Mouse (Mus musculus) megakaryocyte-erythroid progenitor cell, adult 5-6 weeks (primary cell): Measurements from ENCODE around the gene Shld2. TPM values are rescaled to one million over a fixed set of nuclear protein-coding genes. Genes with fewer than 3 reads are reported as not detected.

ENCODE experiments used
- ATAC-seq: replicated peaks from 2 replicates; pipeline ENCODE4 v1.8.0; 2016; ENCODE audit warnings: mild to moderate bottlenecking, inconsistent platforms; ENCODE audit not compliant: severe bottlenecking, poor library complexity, low FRiP score, low TSS enrichment
- total RNA-seq, 2 experiments: library from RNA; stranded (forward) in 1 of 2; stranded (reverse) in 1 of 2; fragments of 200-1000, 215-1000 nt in 1 of 2; fragments of >200 nt in 1 of 2; fragmentation: Nextera tagmentation in 1 of 2; gene quantifications; 2 replicates each; pipeline ENCODE4 v1.2.3; 2014 to 2017

Gene Shld2
- total RNA-seq (2014; fragmentation: Nextera tagmentation) (8.0 and 9.1 TPM in 2 replicates), total RNA-seq (2017) (17.1 and 18.0 TPM in 2 replicates)

DNA sequence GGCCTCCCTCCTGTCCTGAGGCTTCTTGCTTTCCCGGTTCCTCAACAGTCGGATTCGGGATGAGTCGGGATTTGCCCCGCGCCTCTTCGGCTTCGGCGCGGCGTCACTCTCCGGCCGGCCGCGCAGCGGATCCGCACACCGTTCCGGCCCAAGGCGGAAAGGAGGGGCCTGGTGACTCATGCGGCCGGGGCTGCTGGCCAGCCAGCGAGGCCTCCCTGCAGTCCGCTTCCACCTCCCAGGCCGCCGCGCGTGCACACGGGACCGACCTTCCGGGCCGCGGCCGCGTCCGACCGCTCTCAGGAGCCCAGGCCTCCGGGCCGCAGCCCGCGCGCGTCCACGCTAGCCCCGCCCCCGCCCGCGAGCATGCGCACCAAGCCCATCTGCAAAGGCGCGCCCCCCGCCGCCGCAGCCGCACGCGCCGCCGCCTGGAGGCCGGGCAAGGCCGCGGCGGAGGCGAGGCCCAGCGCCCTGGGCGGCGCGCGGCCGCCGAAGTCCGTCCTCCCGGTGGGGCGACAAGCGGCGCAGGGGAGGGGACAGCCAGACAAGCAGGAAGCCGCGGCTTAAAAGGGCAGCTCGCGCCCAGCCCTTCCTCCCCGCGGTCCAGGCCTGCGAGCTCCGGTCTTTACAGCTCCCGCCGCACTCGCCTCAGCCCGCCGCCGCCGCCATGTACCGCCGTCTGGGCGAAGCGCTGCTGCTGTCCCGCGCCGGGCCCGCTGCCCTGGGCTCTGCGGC lies at the start of gene Shld2, which contains the start of gene Glud1:
Gene Shld2 (minus strand): TSS at position 260 of the 732 bp plus-strand sequence.
Gene Glud1 (plus strand): TSS at position 494 of the 732 bp plus-strand sequence.
- peak; percentile 87 for ATAC-seq

DNA sequence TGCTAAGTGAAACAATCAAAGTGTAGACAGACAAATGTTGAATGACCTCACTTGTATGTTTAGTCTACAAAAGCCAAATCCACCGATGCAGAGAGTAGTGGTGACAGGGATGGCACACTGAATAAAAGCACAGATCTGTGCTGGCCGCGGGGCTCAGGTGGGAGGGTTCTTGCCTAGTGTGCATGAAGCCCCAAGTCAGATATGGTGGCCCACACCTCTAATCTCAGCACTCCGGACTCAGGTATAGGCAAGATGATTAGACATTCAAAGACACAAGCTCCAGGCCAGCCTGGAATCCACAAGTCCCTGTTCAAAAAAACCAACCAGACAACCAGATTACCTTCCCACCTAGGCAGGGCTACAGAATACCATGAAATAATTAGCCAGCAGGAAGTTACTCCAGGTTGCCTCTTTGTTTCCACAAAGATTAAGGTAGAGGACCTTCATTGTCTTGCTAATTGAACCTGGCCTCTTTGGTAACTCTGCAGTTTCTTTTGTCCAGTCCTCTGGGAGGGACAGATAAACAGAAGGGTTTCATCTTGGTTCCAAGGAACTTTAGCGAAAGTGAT lies 49.5 kb upstream of the Shld2 start:
- ATAC-seq, result no peak

DNA sequence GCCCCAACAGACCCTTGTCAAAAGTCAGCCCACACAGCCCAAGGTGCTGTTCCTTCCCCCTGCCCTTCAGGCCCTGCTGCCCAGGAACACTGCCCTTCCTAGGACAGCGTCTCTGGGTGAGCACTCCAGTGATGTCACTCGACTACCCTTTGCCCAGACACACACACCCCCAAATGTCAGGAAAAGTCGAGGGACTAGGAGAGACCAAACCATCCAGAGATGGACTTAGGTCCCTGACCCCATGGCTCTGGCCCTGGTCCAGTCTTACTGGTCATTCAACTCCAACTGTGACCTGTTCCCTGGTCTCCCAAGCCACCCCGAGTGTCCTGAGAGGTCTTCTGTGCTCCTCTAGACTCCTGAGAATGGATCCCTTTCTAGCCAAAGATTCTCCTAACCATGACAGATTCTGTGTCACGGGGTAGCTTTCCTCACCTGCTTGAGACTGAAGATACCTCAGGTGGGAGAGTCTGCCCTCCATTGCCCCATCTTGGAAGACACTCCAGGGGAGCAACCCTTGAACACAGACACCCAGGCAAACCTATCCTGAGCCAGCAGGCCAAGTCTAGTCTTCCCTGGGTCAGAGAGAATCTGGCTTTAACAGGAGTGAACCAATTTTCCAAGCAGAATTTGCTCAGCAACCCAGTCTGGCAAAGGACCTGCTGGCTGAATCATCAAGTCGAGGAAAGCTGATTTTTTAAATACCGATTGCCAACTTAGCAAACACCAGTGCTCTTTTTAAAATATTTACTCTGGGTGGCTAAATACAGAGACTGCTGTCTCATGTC lies 47.6 kb upstream of the Shld2 start:
- ATAC-seq, result no peak

DNA sequence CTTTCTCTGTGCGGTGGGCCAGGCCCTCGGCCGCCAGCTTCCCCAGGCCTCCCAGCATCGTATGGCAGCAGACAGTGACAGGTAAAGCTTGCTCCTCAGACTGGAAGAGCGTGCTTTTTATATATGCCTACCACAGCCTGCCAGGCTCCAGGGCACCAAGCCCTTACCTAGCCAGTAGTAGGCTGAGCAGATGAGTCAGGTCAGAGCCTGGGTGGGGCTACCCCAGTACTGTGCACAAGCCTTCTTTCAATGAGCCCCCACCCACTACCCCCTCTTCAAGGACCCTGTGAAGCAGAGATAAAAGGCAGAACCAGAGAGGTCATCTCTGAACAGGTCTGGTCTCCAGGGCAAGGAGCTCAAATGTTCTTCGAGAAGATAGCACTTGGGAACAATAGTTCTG lies 45.0 kb upstream of the Shld2 start, which contains the start of gene Fam25c:
Gene Fam25c (minus strand): TSS at position 133 of the 400 bp plus-strand sequence.
- ATAC-seq, result no peak

DNA sequence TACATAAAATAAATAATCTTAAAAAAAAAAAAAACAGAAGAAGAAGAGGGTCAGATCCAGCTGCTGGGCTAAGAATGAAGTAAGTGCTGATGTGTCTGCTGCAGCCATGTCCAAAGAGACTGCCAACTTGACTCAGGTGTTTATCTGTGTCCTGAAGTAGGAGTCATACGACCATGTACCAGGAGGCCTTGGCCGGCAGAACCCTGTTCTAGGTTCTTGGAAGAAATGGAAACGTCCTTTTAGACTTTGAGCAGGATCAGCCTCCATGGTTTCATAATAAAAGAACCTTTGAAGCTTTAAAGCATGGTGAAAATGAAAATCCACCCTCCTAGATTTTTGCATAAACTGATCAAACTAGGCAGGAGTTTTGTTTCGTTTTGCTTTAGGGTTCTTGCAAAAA lies 44.2 kb upstream of the Shld2 start:
- no peak for ATAC-seq

DNA sequence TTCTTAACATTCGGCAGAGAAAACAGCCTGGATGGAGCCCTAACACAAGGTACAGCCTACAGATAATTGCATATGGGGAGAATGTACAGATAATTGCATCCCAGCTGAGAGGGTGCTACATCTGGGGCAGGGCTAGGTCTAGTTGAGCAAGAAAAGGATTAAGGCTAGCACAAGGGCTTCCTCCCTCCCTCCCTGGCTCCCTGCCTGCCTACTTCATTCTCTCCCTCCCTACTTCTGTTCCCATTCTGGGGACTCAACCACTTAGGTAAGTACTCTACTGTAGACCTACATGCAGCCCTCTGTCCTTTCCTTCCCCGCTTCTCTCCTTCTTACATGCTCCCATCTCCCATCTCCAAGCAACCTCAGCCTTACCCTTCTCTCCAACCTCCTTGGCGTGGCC lies 43.0 kb upstream of the Shld2 start:
- ATAC-seq, result no peak

DNA sequence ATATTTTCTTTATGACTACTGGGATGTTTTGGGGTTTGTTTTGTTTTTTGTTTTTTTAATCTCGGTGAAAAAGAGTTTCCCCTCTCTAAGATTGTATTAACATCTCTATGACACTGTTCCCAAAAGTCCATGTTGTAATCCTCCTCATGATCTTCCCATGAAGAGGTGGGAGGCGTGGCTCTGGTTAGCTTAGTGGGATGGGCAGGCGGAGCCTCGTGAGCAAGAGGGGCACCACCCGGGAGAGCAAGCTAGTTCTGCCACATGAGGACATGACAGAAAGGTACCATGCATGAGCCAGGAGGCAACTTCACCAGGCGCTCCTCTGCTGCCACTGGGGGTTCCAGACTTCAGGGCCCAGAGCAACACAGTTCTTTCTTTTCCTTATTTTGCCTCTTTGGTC lies 42.2 kb upstream of the Shld2 start:
- no peak for ATAC-seq

DNA sequence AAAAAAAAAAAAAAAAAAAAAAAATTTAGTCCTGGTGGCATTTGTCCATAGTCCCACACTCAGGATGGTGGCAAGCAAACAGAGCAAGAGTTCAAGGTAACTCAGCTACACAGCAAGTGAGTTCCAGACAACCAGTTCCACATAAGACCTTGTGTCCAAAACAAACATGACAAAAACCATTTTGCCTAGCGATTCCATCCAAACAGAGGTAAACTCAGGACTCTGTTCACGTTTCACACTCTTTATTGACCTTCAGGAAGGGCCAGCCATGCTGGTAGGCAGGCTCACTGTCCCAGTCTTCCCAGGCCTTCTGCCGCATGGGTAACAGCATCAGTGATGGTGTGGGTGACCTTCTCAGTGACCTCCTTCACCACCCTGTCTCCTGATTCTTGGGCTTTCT lies 41.4 kb upstream of the Shld2 start:
- no peak for ATAC-seq

DNA sequence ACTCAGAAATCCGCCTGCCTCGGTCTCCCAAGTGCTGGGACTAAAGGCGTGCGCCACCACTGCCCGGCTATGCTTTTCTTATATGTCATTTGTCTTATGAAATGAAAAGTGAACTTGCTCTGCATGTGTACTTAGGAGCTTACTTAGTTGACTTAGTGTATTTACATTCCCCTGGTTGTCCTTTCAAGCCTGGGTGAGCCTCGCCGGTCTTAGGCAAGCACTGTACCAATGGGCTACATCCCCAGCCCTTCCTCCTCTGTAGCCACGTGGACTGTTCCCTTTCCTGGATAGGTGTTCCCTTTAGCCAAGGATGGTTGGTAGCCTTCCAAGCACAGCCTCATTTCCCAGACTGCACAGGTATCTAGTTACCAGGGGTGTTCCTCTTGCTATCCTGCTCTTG lies 38.7 kb upstream of the Shld2 start:
- no peak for ATAC-seq

DNA sequence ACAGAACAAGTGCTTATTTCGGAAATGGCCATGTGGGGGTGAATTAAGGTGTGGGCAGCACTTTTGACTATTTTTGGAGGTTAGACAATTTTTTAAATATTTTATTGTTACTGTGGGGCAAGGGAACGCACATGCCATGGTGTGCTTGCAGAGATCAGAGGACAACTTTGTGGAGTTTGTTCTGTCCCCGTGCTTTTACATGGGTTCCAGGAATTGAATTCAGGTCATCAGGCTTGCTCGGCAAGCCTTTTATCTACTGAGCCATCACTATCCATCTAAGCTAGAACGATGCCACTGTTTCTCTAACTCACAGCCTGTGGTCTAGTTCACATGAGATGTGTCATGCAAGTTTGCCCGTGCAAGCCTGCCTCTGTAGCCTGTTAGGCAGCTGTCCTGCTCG lies 38.0 kb upstream of the Shld2 start:
- no peak for ATAC-seq

DNA sequence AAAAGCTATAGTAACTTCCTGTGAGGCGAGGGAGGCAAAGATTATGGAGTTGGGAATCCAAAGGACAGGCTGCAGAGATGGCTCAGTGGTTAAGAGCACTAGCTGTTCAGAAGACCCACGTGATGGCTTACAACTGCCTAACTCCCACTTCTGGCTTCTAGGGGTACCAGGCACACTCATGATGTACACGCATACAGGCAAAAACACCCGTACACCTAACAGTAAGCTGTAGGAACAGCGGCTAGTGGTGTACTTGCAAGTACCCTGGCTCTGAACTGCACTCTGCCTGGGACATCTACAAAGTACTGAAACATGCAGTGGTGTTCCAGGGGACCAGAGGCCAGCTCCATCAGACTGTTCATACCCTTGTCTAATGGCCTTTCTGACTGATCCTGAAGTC lies 36.8 kb upstream of the Shld2 start:
- ATAC-seq, result no peak

DNA sequence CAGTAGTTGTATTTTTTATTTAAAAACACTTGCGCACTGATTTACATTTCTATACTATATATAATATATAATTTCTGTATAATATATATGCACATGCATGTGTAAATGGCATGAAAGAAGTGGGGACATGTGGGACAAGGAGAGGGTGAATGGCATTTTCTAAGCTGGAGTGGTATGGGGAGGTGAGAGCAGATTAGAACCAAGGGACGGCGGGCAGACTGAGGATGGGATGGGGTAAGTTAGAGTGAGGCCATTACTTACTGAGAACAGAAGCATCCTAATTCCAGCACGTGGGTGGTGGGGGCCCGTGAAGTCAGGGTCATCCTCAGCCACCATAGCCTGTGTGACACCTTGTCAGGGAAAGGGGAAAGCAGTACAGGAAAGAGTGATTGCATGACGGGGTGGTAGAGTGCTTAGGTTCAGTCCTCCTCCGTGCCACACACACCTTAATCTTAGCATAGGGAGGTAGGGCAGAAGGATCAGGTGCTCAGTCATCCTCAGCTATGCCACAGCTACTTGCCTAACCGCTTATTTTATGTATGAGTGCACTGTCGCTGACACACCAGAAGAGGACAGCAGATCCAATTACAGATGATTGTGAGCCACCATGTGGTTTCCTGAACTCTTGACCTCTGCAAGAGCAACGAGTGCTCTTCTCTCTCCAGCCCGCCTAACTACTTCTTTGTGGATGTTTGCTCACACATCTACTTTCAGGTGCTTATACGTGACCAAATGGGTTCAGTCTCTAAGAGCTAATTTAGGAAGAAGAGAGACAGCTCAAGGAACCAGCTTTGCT lies 35.7 kb upstream of the Shld2 start:
- ATAC-seq, result no peak

DNA sequence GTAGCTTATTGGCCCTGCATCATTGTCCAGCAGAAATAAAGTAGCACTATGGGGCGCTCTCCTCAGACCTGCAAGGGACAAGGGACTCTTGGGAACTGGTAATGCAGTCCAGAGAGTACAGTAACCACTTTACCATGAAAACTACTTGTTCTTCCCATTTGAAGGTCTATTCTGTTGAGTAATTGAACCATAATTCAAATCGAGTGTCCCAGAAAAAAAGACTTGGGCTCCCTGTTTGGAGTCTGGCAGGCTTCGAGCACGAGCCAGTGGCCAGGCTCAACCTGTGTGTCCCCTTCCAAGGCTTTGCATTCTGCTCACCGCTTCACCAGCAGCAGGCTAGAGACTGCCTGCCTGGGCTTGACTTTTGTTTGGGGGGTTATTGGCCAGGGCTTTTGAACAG lies 34.1 kb upstream of the Shld2 start:
- no peak for ATAC-seq

DNA sequence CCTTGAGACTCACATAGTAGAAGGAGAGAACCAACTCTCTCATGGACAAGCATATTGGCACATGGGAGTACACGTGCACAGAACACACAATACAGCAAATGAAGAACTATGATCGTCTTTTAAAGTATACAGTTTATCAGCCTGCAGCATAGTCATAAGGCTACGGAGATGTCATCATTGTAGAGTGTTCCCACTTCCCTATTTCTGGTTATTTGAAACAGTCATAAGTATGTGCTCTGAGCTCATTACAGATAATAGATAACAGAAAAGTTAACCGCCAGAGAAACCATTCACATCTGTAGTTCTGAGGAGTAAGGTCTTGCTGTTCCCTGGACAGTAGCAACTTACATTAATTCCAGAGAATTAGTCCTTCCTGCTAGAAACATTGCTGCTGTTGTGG lies 32.8 kb upstream of the Shld2 start:
- no peak for ATAC-seq

DNA sequence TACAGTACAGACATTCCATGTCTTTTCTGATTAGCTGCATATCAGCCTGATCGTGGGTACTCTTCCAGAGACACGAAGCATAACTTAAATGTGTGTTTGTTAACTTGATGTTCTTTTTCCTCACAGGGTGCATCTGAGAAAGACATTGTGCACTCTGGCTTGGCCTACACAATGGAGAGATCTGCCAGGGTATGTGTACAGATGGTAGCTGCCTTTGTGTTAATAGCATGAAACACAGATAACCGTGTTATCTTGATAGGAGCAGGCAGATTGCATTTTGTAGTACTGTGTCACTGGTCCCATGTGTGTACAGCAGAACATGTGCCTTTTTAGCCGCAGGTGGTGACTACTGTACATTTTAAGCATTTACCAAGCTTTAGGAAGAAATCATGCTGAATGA lies 31.7 kb upstream of the Shld2 start:
- peak; percentile 18; the same call in 1 of the 2 replicates for ATAC-seq

DNA sequence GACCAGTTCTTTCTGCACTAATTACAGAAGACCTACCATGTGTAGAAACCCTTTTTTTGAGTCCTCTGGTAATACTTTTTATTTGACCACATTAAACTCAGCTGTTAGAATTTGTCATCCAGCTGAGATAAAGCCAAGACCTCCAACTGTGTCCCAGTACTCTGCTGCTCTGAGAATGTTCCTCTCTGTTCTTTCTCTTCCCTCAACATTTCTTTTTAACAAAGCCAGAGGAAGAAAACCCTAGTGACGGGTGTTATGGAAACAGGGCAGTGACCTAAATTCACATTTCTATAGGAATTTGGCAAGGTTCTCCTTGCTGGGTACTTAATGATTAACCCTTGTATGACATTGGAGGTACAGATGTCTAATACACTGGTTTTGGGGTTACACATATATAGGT lies 29.2 kb upstream of the Shld2 start:
- no peak for ATAC-seq

DNA sequence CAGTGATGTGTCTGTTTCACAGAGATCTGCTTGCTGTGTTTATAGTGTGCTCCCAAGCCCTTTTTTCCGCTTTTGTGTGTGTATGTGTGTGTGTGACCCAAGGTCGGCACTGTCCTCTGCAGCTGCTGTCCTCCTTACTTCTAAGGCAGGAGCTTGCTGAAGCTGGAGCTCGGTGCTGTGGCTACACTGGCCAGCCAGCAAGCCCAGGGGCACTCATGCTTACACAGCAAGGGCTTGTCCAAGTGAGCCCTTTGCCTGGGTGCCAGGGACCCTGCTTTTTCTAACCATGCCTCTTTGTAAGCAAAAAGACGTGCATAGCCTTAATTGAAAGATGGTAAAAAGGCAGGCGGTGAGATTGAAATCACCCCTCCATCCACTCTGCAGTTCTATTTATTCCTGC lies 22.2 kb upstream of the Shld2 start:
- no peak for ATAC-seq

DNA sequence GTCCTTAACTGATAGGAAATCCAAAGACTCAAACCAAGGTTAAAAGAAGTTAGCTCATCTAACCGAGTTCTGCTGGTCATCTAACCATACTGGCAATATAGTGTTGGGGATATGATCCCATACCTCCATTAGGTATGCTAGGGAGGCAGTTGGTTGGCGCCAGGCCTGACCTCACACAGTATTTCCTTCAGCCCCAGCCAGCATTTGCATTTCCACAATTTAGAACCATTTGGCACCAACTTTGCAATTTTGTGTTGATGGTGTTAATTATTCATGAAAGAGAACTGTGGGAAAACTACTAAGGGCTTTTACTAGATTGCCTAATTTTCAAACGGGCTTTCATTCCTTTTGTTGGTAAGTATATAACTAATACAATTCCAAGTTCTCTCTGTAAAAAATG lies 21.6 kb upstream of the Shld2 start:
- no peak for ATAC-seq

DNA sequence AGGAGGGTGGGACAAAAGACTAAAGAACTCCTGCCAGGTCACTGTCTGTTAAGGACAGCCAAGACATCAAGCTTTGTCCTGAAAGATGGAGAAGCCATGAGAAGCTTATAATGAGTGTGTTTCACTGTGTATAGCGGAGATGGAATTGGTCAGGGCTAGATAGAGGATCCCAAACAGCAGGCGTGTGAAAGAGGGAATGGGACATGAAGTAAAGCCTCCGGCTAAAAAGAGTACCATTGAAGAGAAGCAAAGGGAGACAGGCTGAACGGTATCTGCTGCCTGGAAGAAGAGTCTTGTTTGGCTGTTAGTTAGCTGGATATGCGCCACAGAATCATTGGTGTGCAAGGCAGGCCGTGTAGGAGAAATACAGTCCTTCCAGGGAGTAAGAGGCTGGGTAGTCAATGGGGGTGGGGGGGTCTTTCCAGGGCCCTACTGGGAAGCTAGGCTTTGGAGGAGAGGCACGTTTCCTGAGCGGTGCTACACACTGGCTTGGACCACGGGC lies 20.4 kb upstream of the Shld2 start:
- ATAC-seq, result no peak

DNA sequence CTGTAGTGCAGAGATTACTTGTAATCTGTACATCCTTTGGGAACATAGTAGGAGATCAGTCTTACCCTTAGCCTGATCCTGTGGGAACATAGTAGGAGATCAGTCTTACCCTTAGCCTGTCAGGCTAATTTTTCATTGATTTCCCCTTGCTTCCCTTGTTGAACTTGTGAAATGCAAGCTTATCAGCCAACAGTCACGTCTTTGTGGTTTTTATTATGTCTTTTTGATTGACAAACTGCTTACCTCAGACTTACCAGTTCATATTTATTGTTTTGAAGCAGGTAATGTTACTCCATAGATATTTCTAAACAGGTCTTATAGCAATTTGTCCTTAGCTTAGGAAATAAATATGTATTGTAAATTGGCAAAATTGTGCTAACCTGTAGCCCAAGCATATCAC lies 17.3 kb upstream of the Shld2 start:
- ATAC-seq, result peak; percentile 50
